Mouse (Mus musculus) liver, embryonic 14.5 days (tissue): ENCODE measurements around the gene Rab43.

ENCODE experiments used
- CTCF ChIP-seq: IDR thresholded peaks from 2 replicates; pipeline ENCODE4 v1.5.1; 2016; ENCODE audit warnings: antibody characterized with exemption, low read depth, control low read depth
- EP300 ChIP-seq: IDR thresholded peaks from 2 replicates; pipeline ENCODE4 v1.6.1; 2016; ENCODE audit warnings: antibody characterized with exemption, low read depth

GRCm38 (mm10) chr6:87820366-87820765, 8.4 kb upstream of the Rab43 start:
- TF ChIP-seq CTCF (no peak), EP300 (no peak)
